Mouse (Mus musculus): Measurements from ENCODE around the gene Krtap24-1.

The Krtap24-1 gene

GRCm38 (mm10) chr16:88611922-88612321, at the start of gene Krtap24-1:
Gene Krtap24-1 (minus strand): TSS chr16:88612279.
- POLR2A ChIA-PET, result no interaction called here
- CTCF ChIA-PET, result no interaction called here

DNA sequence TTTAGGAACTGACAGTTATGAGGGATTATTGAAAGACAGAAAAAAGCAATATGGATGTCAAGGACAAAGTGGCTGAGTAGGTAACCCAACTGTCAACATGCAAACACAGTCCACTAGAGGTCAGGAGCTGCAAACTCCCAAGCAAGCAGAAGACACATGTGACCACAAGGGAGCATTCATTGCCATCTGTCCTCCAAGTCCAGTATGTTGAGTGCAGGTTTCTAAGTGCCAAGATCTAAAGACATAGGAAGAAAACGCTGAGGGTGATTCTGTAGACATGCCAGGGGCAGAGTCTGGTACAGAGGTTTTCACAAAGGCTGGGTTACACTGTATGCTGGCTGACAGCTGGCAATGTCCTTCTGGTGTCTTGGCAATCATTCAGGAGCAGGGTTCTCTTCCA, 45.3 kb upstream of the Krtap24-1 start:
- ChIA-PET POLR2A (no interaction called here), CTCF (interaction anchor here in 1 of 4 experiments (0.7 kb wide), 1 partner anchor 290 kb away, joined by 3 read pairs; no protein-coding TSS in a partner anchor)

DNA sequence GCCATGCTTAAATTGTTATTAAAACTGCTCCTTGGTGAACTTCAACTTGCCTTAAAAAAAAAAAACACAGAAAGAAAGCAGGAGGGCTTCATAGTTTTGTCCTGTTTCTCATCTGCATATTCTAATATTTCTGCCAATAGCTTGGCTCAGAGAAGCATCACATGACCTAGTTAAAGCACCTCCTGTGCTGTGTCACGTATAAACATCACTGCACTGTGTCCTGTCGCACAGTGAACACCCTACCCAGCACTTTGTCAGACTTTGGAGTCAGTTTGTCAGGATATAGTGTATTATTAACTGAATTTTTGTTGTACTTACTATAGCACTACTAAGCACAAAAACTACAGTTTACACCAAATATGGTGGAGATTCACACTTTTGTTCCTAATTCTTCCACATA, 39.9 kb upstream of the Krtap24-1 start:
- CTCF ChIA-PET, result no interaction called here
- POLR2A ChIA-PET, result no interaction called here

- CTCF ChIA-PET, result no interaction called here
Measured at GRCm38 (mm10) chr16:88651082-88651481, 39.0 kb upstream of the Krtap24-1 start.

GRCm38 (mm10) chr16:88647358-88647846, 35.3 kb upstream of the Krtap24-1 start, which contains the start of gene Krtap26-1:
Gene Krtap26-1 (minus strand): TSS chr16:88647796.
- ChIA-PET POLR2A (no interaction called here), CTCF (no interaction called here)

More at GRCm38 (mm10) chr16:88651082-88651481, 39.0 kb upstream of the Krtap24-1 start:
- POLR2A ChIA-PET, result no interaction called here

- ChIA-PET POLR2A (no interaction called here), CTCF (no interaction called here)
Measured at GRCm38 (mm10) chr16:88646366-88647111, 34.5 kb upstream of the Krtap24-1 start.

DNA sequence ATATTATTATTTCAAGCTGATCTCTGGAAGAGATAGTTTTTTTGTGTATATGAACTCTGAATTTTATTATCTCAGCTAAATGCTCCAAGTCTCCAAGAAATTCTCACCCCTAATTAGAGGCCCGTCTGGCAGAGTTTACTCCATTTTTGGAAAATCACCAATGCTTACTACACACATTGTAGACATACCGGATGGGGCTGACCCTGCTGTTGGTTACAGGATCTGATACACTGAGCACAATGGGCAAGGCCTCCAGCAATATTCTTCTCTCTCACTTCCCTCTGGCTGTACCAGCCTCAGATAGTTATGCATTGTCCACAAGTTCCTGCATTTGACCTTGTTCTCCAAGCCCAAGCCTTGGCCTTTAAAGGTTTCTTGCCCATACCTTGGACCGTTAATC, 28.0 kb upstream of the Krtap24-1 start:
- ChIA-PET POLR2A (no interaction called here), CTCF (no interaction called here)

- CTCF ChIA-PET, result no interaction called here
- POLR2A ChIA-PET, result no interaction called here
Measured at GRCm38 (mm10) chr16:88635142-88635541, 23.1 kb upstream of the Krtap24-1 start.

- ChIA-PET CTCF (no interaction called here), POLR2A (no interaction called here)
Measured at GRCm38 (mm10) chr16:88631474-88631873, 19.4 kb upstream of the Krtap24-1 start.

DNA sequence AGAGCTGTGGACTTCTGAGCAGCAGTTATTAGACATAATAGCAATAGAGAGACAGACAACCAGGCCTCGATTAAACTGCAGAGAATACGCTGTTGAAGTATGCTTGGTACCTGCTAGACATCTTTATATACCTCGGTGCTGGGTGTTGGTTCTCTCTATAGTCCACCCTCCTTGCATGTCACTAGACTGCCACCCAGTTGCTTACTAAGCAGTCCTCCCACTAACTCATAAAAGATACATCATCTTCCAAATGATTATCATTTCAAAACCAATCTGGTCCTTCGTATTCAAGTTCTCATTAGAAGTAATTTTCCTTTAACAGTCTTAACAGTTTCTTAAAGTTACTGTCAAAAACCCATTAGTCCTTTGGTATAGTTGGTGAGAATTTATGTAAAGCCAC, 15.5 kb upstream of the Krtap24-1 start, which contains the start of gene 2310079G19Rik:
Gene 2310079G19Rik, minus strand, starts transcription at position 101 of the 400 bp plus-strand sequence.
- ChIA-PET CTCF (no interaction called here), POLR2A (interaction anchor here in 1 of 4 experiments (0.6 to 1.0 kb wide), 2 partner anchors 64 to 200 kb away, joined by 3 to 4 read pairs; no protein-coding TSS in a partner anchor)

- CTCF ChIA-PET, result no interaction called here
- POLR2A ChIA-PET, result no interaction called here
Measured at GRCm38 (mm10) chr16:88612712-88613111, 633 bp upstream of the Krtap24-1 start.

GRCm38 (mm10) chr16:88604570-88604969, 7.5 kb downstream of the Krtap24-1 start:
- POLR2A ChIA-PET, result no interaction called here
- CTCF ChIA-PET, result no interaction called here

DNA sequence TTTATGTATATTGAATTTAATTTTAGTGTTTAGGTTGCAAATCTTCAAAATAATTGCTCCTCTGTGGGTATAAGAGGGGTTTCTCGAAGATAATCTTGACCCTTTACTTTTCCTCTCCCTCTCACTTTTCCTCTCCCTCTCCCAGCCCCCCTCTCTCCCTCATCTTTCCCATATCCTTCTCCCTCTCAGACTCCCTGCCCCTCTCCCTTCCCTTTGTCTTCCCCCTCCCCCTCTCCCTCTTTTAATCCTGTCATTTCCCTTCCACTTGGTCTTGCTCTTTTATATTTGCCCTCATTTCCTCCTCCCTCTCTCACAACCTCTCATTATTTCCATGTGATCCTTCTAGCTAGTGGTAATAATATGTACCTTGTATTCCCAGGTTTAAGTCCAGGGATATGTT, 9.6 kb downstream of the Krtap24-1 start:
- ChIA-PET CTCF (no interaction called here), POLR2A (no interaction called here)

DNA sequence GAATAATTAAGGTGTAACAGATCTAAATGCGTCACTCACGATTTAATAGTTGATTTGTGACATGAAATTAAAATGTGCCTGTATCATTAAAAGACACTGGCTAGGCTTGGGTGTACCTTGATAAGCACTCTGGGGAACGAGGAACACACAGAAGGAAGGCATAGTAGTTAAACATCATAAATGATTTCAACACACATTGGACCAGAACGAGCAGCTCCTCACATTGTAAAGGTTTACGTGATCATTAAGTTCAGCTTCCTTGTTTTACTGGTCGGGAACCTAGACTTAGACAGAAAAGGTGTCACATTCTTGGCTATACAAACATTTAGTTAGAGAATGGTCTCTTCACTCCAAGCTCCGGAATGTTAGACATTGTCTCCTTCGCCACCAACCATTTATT, 11.8 kb downstream of the Krtap24-1 start:
- ChIA-PET CTCF (interaction anchor here in 1 of 4 experiments (1.0 kb wide), 1 partner anchor 8 kb away, joined by 3 read pairs; no protein-coding TSS in a partner anchor), POLR2A (no interaction called here)

- ChIA-PET CTCF (no interaction called here), POLR2A (no interaction called here)
Measured at GRCm38 (mm10) chr16:88599504-88600237, 12.4 kb downstream of the Krtap24-1 start.

DNA sequence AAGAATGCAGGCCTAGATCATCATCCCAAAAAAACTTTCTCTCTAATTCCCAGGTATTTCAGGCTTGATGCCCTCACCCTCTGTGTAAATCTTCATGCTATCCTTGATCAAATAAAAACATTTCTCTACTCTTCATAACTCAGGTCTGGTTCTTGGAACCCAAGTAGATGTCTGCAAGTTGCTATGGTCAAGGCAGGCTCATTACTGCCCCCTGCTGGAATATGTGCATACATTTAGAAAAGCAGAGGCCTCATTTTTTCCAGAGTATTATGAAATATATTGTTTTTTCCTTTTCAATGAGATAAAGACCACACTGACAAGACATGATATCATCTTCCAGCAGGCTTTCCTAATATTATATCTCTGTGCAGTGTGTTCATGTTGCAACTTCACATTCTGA, 19.3 kb downstream of the Krtap24-1 start:
- ChIA-PET CTCF (interaction anchor here in 2 of 4 experiments (1.2 to 1.5 kb wide), 2 partner anchors 11 to 15 kb away, joined by 4 to 5 read pairs; no protein-coding TSS in a partner anchor), POLR2A (no interaction called here)

- POLR2A ChIA-PET, result interaction anchor here in 1 of 4 experiments (1.1 kb wide), 1 partner anchor 11 kb away, joined by 3 read pairs; no protein-coding TSS in a partner anchor
- CTCF ChIA-PET, result no interaction called here
Measured at GRCm38 (mm10) chr16:88583338-88583737, 28.7 kb downstream of the Krtap24-1 start.

- ChIA-PET CTCF (interaction anchor here in 1 of 4 experiments (0.6 kb wide), 1 partner anchor 197 kb away, joined by 3 read pairs; no protein-coding TSS in a partner anchor), POLR2A (interaction anchor here in 1 of 4 experiments (0.7 kb wide), 1 partner anchor 168 kb away, joined by 3 read pairs; no protein-coding TSS in a partner anchor)
Measured at GRCm38 (mm10) chr16:88575885-88576679, 36.0 kb downstream of the Krtap24-1 start.

GRCm38 (mm10) chr16:88572904-88573404, 39.1 kb downstream of the Krtap24-1 start:
- ChIA-PET CTCF (no interaction called here), POLR2A (no interaction called here)

GRCm38 (mm10) chr16:88570136-88570535, 41.9 kb downstream of the Krtap24-1 start:
- POLR2A ChIA-PET, result no interaction called here
- CTCF ChIA-PET, result no interaction called here
